34 mouse cellular contexts compared by ENCODE assay signal in the genomic region with DNA sequence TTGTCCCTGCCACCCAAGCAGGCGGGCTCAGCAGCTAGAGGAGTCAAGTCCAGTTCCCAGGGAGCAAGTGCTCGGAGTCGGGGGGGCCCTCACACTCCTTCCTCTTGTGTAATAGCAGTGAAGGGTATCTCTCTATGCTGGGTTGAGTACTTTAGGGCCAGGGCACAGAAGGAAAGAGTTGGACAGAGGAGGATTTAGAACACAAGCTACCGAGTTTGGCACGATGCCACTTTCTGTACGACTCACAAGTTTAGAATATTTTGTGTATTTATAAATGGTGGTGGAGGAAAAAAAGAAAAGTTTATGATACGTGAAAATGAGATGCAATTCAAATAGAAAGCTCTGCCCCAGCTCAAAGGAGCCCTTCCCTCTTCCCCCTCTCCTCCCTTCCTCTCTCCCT. TPM values are rescaled to one million over a fixed set of nuclear protein-coding genes. Genes with fewer than 3 reads are reported as not detected.
DNase-seq lines count a peak whose midpoint lies in the region; ATAC-seq and TF ChIP-seq lines count a peak whose summit lies in the region.
"Had no signal": no experiment of that assay in that cellular context is flagged by ENCODE, and none has a peak within 500 bp of the region (broad histone marks: within the 10 kb centered on the region; RNA-seq: fewer than 3 reads in every experiment).

No protein-coding gene starts in this region.

- no peak overlapping the region for H3K4me2 ChIP-seq in kidney, postnatal 0 days (ENCODE audit: low read length)
- H3K4me2 ChIP-seq: embryonic facial prominence, embryonic 15.5 days; forebrain, embryonic 15.5 days; hindbrain, embryonic 13.5 days; midbrain, embryonic 15.5 days; neural tube, embryonic 13.5 days had no signal

- WGBS in kidney, postnatal 0 days, result 60% methylated on average over 7 of the region's 7 CpGs
- 71% methylated on average over 7 of the region's 7 CpGs for WGBS in kidney, adult 2 months
- 69% methylated on average over 7 of the region's 7 CpGs for WGBS in heart, adult 2 months

- no peaks in the 10 kb centered on the region for H3K36me3 ChIP-seq in kidney, postnatal 0 days (ENCODE audit: insufficient read depth, low read length)
- no peaks in the 10 kb centered on the region for H3K36me3 ChIP-seq in kidney, adult 2 months (ENCODE audit: control insufficient read depth, insufficient read depth, low read length)
- H3K36me3 ChIP-seq in heart, adult 2 months (ENCODE audit: control insufficient read depth, insufficient read depth, low read length), result no peaks in the 10 kb centered on the region
- H3K36me3 ChIP-seq: embryonic facial prominence, embryonic 15.5 days; forebrain, embryonic 15.5 days; G1E; hindbrain, embryonic 13.5 days; midbrain, embryonic 15.5 days; neural tube, embryonic 13.5 days had no signal

- TF ChIP-seq EP300 in heart, adult 2 months (IDR thresholded peaks at IDR 0.05; ENCODE audit: insufficient read depth, low read depth, low read length), result no peak

- no peaks in the 10 kb centered on the region for H3K4me1 ChIP-seq in kidney, postnatal 0 days (replicated peaks; ENCODE audit: insufficient read depth, low read length)
- peaks cover 4% of the 10 kb centered on the region; the same call in 1 of the 2 replicates for H3K4me1 ChIP-seq in kidney, adult 2 months (ENCODE audit: control insufficient read depth, insufficient read depth, low read length)
- H3K4me1 ChIP-seq in heart, adult 2 months (ENCODE audit: control insufficient read depth, insufficient read depth, low read length), result peaks cover 6% of the 10 kb centered on the region
- H3K4me1 ChIP-seq: midbrain, embryonic 15.5 days had no signal

- no peak for DNase-seq in kidney, postnatal 0 days (ENCODE audit: low spot score)
- no peak for DNase-seq in kidney, adult 2 months
- peak; percentile 53 for DNase-seq in 416B (ENCODE audit: low read depth)
- DNase-seq in lung, postnatal 14 days, result peak; percentile 17
- DNase-seq in right cerebral cortex, postnatal 25 days, result no peak
- DNase-seq in heart, adult 2 months, result no peak
- DNase-seq: adrenal gland, postnatal 10 days; B cell, adult 2 months; cerebellum, adult 8-10 months; gastrocnemius, postnatal 14 days; heart, postnatal 36 days; kidney, postnatal 14 days; retina, postnatal 1 day; thymus, postnatal 25 days had no signal

- no peaks in the 10 kb centered on the region for H3K9me3 ChIP-seq in kidney, postnatal 0 days (replicated peaks; ENCODE audit: low read length)
- H3K9me3 ChIP-seq: embryonic facial prominence, embryonic 15.5 days; forebrain, embryonic 15.5 days; G1E; hindbrain, embryonic 13.5 days; midbrain, embryonic 15.5 days; neural tube, embryonic 13.5 days had no signal

- TF ChIP-seq CTCF in kidney, postnatal 0 days (IDR thresholded peaks at IDR 0.05; ENCODE audit: low read depth), result no peak
- TF ChIP-seq CTCF in kidney, adult 2 months (conservative IDR thresholded peaks at IDR 0.05; ENCODE audit: insufficient read depth, insufficient read length, low read depth, low read length), result no peak
- TF ChIP-seq CTCF in heart, adult 2 months (IDR thresholded peaks at IDR 0.05), result no peak

- peak overlapping the region; percentile 62 for H3K27ac ChIP-seq in kidney, postnatal 0 days
- H3K27ac ChIP-seq in kidney, adult 2 months (ENCODE audit: insufficient read depth, low read depth, low read length), result no peak overlapping the region
- no peak overlapping the region for H3K27ac ChIP-seq in heart, adult 2 months
- H3K27ac ChIP-seq: embryonic facial prominence, embryonic 15.5 days; forebrain, embryonic 15.5 days; hindbrain, embryonic 13.5 days; layer of hippocampus, adult 2 months; midbrain, embryonic 15.5 days; neural tube, embryonic 13.5 days had no signal

- intact Hi-C loops in heart, adult 2 months (cut with DNase I), result no loop called here

- ATAC-seq in kidney, postnatal 0 days (replicated peaks; ENCODE audit: low FRiP score, low read depth), result no peak; the same call in 1 of the 2 replicates
- 0 out of 2 replicates have a peak, but pooled peaks have one; percentile 29 for ATAC-seq in common myeloid progenitor, adult 5-6 weeks (replicated peaks; ENCODE audit: low read depth, poor library complexity, severe bottlenecking)
- ATAC-seq: activated CD4-positive, CD25-positive, alpha-beta regulatory T cell, adult 4 months; forebrain, embryonic 15.5 days; midbrain, embryonic 15.5 days had no signal

- no peak overlapping the region for H3K9ac ChIP-seq in kidney, postnatal 0 days (ENCODE audit: low read depth, low read length)
- H3K9ac ChIP-seq in heart, adult 2 months (ENCODE audit: low read depth, low read length), result no peak overlapping the region
- H3K9ac ChIP-seq: embryonic facial prominence, embryonic 15.5 days; forebrain, embryonic 15.5 days; hindbrain, embryonic 13.5 days; midbrain, embryonic 15.5 days; neural tube, embryonic 13.5 days had no signal

- H3K4me3 ChIP-seq in kidney, postnatal 0 days (replicated peaks; ENCODE audit: low read depth, low read length), result no peak overlapping the region
- no peak overlapping the region for H3K4me3 ChIP-seq in kidney, adult 2 months (ENCODE audit: insufficient read depth, low read depth, low read length)
- no peak overlapping the region for H3K4me3 ChIP-seq in heart, adult 2 months
- H3K4me3 ChIP-seq: embryonic facial prominence, embryonic 15.5 days; forebrain, embryonic 15.5 days; hindbrain, embryonic 13.5 days; layer of hippocampus, adult 2 months; midbrain, embryonic 15.5 days; myocyte; neural tube, embryonic 13.5 days had no signal

- no peaks in the 10 kb centered on the region for H3K27me3 ChIP-seq in kidney, postnatal 0 days (ENCODE audit: insufficient read depth, low read length)
- H3K27me3 ChIP-seq in kidney, adult 2 months (replicated peaks; ENCODE audit: control insufficient read depth, insufficient read depth, low read length), result no peaks in the 10 kb centered on the region
- no peaks in the 10 kb centered on the region for H3K27me3 ChIP-seq in heart, adult 2 months (ENCODE audit: control insufficient read depth, insufficient read depth, low read length)
- H3K27me3 ChIP-seq: CH12.LX; embryonic facial prominence, embryonic 15.5 days; forebrain, embryonic 15.5 days; hindbrain, embryonic 13.5 days; midbrain, embryonic 15.5 days; neural tube, embryonic 13.5 days had no signal

- no peak for TF ChIP-seq POLR2A in kidney, adult 2 months (IDR thresholded peaks at IDR 0.05; ENCODE audit: low read depth, low read length)
- TF ChIP-seq POLR2A in heart, adult 2 months (IDR thresholded peaks at IDR 0.05; ENCODE audit: insufficient read depth, low read depth, low read length), result no peak

- H3K79me2 ChIP-seq in heart, adult 2 months (replicated peaks; ENCODE audit: control insufficient read depth, insufficient read depth, low read length), result no peaks in the 10 kb centered on the region

RNA-seq across cellular contexts. Expression of a gene that starts 5.1 kb away (rescaled TPM):
- polyA plus RNA-seq in kidney, postnatal 0 days (2015; fragmentation: Nextera tagmentation; extraction: Ambion mirVana), result 0.24 and 0.28 TPM in 2 replicates
- not detected in 2 replicates for polyA plus RNA-seq in kidney, adult 2 months (2012; rRNA removed)
- not detected in 2 replicates for total RNA-seq in common myeloid progenitor, adult 5-6 weeks (2017)
- not detected for total RNA-seq in heart, adult 2 months (2021)
- polyA plus RNA-seq in heart, adult 2 months (2012; rRNA removed), result not detected in 2 replicates
- total RNA-seq: adrenal gland, postnatal 10 days; CH12.LX; G1E; gastrocnemius, postnatal 14 days; heart, adult 8-10 months; heart, postnatal 36 days; layer of hippocampus, adult 2 months; layer of hippocampus, postnatal 25 days; left cerebral cortex, postnatal 10 days; liver, adult 2 months; megakaryocyte-erythroid progenitor cell, adult 5-6 weeks had no signal
- polyA plus RNA-seq: activated CD4-positive, CD25-positive, alpha-beta regulatory T cell, adult 4 months; embryonic facial prominence, embryonic 15.5 days; forebrain, embryonic 15.5 days; G1E; heart, embryonic 14.5 days; hindbrain, embryonic 13.5 days; limb, embryonic 11.5 days; liver, adult 2 months; liver, embryonic 16.5 days; midbrain, embryonic 15.5 days; myocyte; neural tube, embryonic 13.5 days; stomach, embryonic 14.5 days had no signal

RNA-seq across cellular contexts. Expression of a gene that starts 7.9 kb away (rescaled TPM):
- polyA plus RNA-seq in kidney, postnatal 0 days (2015; fragmentation: Nextera tagmentation; extraction: Ambion mirVana), result 15.2 and 17.2 TPM in 2 replicates
- 39.2 and 41.8 TPM in 2 replicates for polyA plus RNA-seq in kidney, adult 2 months (2012; rRNA removed)
- total RNA-seq in common myeloid progenitor, adult 5-6 weeks (2017), result not detected in 2 replicates
- under 1 TPM; 0.30 to 0.47 TPM for total RNA-seq in heart, adult 2 months (2021)
- polyA plus RNA-seq in heart, adult 2 months (2012; rRNA removed), result 0.94 TPM in 1 of 2 replicates, not detected in the other
- total RNA-seq: layer of hippocampus, adult 2 months; layer of hippocampus, postnatal 25 days; left cerebral cortex, postnatal 10 days; liver, adult 2 months; megakaryocyte-erythroid progenitor cell, adult 5-6 weeks had no signal
- polyA plus RNA-seq: forebrain, embryonic 15.5 days; G1E; hindbrain, embryonic 13.5 days; limb, embryonic 11.5 days; liver, adult 2 months; liver, embryonic 16.5 days; midbrain, embryonic 15.5 days; neural tube, embryonic 13.5 days; stomach, embryonic 14.5 days had no signal

Comparison
In these comparisons a context has a peak if more than half of its experiments do, and no peak if none do; other contexts are left out.
1. DNase-seq: peak in 416B (single experiment) and lung, postnatal 14 days (single experiment); none in kidney, postnatal 0 days (single experiment), kidney, adult 2 months (single experiment), right cerebral cortex, postnatal 25 days (single experiment) and heart, adult 2 months (0 of 2).